Comparison of ENCODE assay signal across 8 mouse cellular contexts in genomic region chr16:56029661-56030082, GRCm38 (mm10). TPM values are rescaled to one million over a fixed set of nuclear protein-coding genes. Genes with fewer than 3 reads are reported as not detected.
DNase-seq lines count a peak whose midpoint lies in the region; ATAC-seq lines count a peak whose summit lies in the region.

Pcnp (minus strand) TSS chr16:56029739.

- peak; percentile 94 for ATAC-seq in megakaryocyte progenitor cell, adult 5-6 weeks (replicated peaks; ENCODE audit: poor library complexity)

- DNase-seq in adipocyte (ENCODE audit: low spot score), result peak; percentile 99
- peak; percentile 99 for DNase-seq in embryo, embryonic 10 days (ENCODE audit: low spot score)
- DNase-seq in gastrocnemius, postnatal 10 days, result peak; percentile 98
- DNase-seq in induced T-regulatory cell, adult 2 months (ENCODE audit: low read depth), result peak; percentile 98
- DNase-seq in left cerebral cortex, adult 9 months (ENCODE audit: low spot score in 2 of 2), result peak; percentile 91 to 97
- DNase-seq in right cerebral cortex, postnatal 14 days, result peak; percentile 98
- peak; percentile 97 to 98 for DNase-seq in urinary bladder, postnatal 36 days (ENCODE audit: low spot score in 2 of 2)

RNA-seq across cellular contexts. Expression of gene Pcnp, which starts in this region (rescaled TPM):
- 10 to 100 TPM; 46.5 TPM for total RNA-seq in gastrocnemius, postnatal 10 days (2021)
- total RNA-seq in megakaryocyte progenitor cell, adult 5-6 weeks (2015), result 99.7 and 101 TPM in 2 replicates
- total RNA-seq in megakaryocyte progenitor cell, adult 5-6 weeks (2017), result 129 and 133 TPM in 2 replicates

Comparison
In these comparisons a context has a peak if more than half of its experiments do, and no peak if none do; other contexts are left out.
1. Peak in every context shown above with its lines: DNase-seq and ATAC-seq.